Mouse (Mus musculus): ENCODE results near the gene Chad. TPM values are rescaled to one million over a fixed set of nuclear protein-coding genes. Genes with fewer than 3 reads are reported as not detected.

The Chad gene
- polyA plus RNA-seq (2017; shearing (Covaris generic)) = not detected

DNA sequence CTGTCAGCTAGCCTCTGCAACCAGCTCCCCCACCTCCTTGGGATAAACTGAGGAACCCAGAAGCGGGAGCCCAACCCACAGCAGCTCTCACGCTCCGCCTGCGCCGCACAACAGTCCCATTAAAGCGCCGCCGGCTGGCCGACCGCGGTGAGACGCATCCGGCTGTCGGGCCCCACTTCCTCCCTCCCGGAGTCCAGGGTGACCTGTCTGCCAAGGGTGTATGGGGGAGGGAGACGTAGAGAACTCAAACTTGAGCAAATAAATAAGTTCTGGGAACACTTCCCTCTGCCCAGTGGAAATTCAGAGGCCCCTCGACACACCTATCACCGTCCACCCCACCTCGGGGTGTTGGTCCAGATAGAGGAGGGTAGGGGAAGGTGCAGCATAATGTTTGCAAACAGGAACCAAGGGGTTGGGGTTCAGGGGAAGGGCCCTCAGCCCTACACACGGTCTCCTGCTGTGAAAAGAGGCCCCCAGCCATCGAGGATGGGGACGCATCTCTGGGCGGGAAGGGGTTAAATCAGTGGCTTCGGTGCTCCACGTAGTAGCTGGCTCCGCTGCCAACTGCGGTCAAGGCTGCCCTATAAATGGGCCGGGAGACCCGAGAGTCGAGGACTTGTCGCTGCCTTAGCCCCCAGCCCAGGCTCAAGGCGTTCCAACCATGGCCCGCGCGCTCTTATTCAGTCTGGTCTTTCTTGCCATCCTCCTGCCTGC is at the start of gene Chad:
TSS of gene Chad (plus strand) at position 611 of the 714 bp plus-strand sequence.

GRCm38 (mm10) chr11:94521219-94521843 is 43.5 kb upstream of the Chad start, which contains the start of gene Mycbpap:
Mycbpap (minus strand) TSS chr11:94521742.

DNA sequence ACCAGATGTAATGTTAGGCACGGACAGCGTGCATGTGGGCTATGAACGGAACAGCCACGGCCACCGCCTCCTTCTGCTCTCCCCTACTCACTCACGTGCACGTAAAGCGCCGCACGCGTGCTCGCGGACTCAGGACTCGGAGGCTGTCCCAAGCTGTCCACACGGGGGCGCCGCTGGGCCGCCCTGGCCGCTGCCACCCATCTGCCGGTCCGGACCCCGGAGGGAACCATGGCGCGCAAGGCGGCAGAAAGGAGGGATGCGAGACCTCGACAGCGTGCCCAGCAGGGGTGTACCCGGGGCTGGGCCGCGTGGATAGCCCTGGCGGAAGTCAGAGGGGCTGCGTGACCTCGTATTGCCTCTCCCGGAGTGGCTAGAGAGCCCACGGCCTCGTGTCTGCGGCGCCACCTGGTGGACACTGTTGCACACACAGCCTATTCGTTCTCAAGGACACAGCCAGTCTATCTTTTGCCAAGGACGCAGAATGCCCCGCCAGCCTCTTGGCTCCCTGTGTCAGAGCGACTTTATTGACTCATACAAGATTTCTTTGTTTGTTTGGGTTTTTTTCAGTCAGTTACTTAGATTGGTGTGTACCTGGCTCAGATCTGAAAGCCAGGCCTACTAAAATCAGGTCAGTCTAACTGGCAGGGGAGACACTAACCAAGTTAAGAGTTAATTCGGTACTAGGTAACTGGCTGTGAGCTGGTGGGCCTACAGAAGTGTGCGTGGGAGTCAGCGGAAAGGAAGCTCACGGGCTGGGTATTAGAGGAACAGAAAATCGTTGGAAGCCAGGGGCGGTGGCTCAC is 15.8 kb upstream of the Chad start, which contains the start of gene Rsad1:
TSS of gene Rsad1 (minus strand) at position 368 of the 803 bp plus-strand sequence.

DNA sequence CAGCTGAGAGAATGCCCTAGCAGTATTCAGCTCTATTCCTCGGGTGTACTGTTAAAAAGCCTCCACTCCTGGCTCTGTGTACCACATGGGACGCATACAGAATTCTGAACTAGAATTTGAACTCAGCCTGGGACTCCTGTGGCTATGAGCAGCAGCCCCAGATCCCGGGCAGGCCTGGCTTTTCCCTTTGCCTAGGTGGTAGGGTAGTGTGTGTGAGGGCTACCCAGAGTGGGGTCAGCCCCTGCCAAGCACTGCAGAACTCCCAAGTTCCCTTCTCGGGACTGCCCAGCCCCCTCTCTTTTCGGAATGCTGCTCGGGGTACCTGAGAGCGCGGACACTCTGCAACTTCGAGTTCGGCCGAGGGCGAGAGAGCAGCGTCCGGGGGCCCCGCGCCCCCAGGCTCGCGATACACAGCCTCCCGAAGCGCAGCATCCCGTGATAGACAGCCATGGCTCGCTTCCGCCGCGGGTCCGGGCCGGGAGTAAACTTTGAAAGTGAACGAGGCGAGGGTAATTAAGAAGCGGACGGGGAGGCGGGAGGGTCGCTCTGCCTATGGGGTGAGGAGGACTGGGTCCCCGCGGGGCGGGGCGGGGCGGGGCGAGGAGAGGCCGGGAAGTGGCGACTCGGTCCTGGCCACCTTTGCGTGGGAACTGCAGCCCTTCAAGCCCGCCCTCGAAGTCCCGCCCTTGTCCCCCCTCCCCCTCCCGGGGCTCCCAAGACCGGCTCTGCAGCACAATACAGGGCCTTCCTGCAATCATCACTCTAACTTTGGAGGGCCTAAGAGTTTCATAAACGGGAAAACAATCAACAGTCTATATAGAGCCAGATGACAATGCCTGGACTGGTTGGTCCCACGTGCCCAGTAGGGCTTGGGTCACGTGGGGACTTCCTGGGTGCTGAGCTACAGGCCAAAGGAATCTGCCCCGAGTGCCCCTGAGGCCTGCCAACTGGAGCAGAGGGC is 36.8 kb downstream of the Chad start, which contains the start of gene Acsf2:
TSS of gene Acsf2 (minus strand) at position 551 of the 961 bp plus-strand sequence.

Other genes with a start within 250 kb of the Chad start
- gene Luc7l3, start 243.1 kb upstream of the Chad start, polyA plus RNA-seq (2017; shearing (Covaris generic)) = 70.6 TPM
- 44.5 TPM for gene Ankrd40, start 237.0 kb upstream of the Chad start, polyA plus RNA-seq (2017; shearing (Covaris generic))
- gene Abcc3, start 172.1 kb upstream of the Chad start, polyA plus RNA-seq (2017; shearing (Covaris generic)) = 2.5 TPM
- gene Cacna1g, start 90.8 kb upstream of the Chad start, polyA plus RNA-seq (2017; shearing (Covaris generic)) = not detected
- gene Spata20, start 78.9 kb upstream of the Chad start, polyA plus RNA-seq (2017; shearing (Covaris generic)) = not detected
- not detected for gene Epn3, start 65.1 kb upstream of the Chad start, polyA plus RNA-seq (2017; shearing (Covaris generic))
- gene Mycbpap, start 43.3 kb upstream of the Chad start, polyA plus RNA-seq (2017; shearing (Covaris generic)) = not detected
- gene Rsad1, start 15.8 kb upstream of the Chad start, polyA plus RNA-seq (2017; shearing (Covaris generic)) = 2.2 TPM
- 5.2 TPM for gene Acsf2, start 36.8 kb downstream of the Chad start, polyA plus RNA-seq (2017; shearing (Covaris generic))
- 67.0 TPM for gene Lrrc59, start 64.7 kb downstream of the Chad start, polyA plus RNA-seq (2017; shearing (Covaris generic))
- gene Mrpl27, start 88.7 kb downstream of the Chad start, polyA plus RNA-seq (2017; shearing (Covaris generic)) = 25.6 TPM
- gene Eme1, start 88.9 kb downstream of the Chad start, polyA plus RNA-seq (2017; shearing (Covaris generic)) = 0.60 TPM
- 51.3 TPM for gene Xylt2, start 112.5 kb downstream of the Chad start, polyA plus RNA-seq (2017; shearing (Covaris generic))
- gene Gm11541, start 139.5 kb downstream of the Chad start, polyA plus RNA-seq (2017; shearing (Covaris generic)) = not detected
- gene Cdc34b, start 176.7 kb downstream of the Chad start, polyA plus RNA-seq (2017; shearing (Covaris generic)) = not detected
- not detected for gene Tmem92, start 217.7 kb downstream of the Chad start, polyA plus RNA-seq (2017; shearing (Covaris generic))

All from effector memory CD4-positive, alpha-beta T cell, adult 5 months (primary cell).